Mouse (Mus musculus) midbrain, postnatal 0 days (tissue): ENCODE results near the gene Tmem274. TPM values are rescaled to one million over a fixed set of nuclear protein-coding genes. Genes with fewer than 3 reads are reported as not detected.
A peak's percentile ranks its signal among the peaks of the same experiment; 100 is the strongest.

Experiments used
- ATAC-seq: fragments of 200-750 bp; cut with Nextera tagmentation; 2 replicates; pipeline ENCODE4 v1.8.0; 2017; ENCODE audit warnings: moderate number of reproducible peaks, mild to moderate bottlenecking, moderate TSS enrichment, moderate library complexity; ENCODE audit not compliant: low FRiP score
- DNase-seq: peaks from one replicate; pipeline ENCODE4 v3.0.0-alpha.2; 2015; ENCODE audit warnings: low spot score
- H3K27ac ChIP-seq: fragments of 300-500 bp; sonication (generic); 2 replicates; pipeline ENCODE4 v1.5.1; 2014; ENCODE audit warnings: low read depth, mild to moderate bottlenecking, low read length, mixed read lengths
- H3K27me3 ChIP-seq: fragments of 300-500 bp; sonication (generic); 2 replicates; pipeline ENCODE4 v1.6.1; 2014; ENCODE audit warnings: low read length, control low read depth, mixed read lengths; ENCODE audit not compliant: insufficient read depth
- H3K36me3 ChIP-seq: fragments of 300-500 bp; sonication (generic); 2 replicates; pipeline ENCODE4 v1.6.1; 2014; ENCODE audit warnings: low read length, control low read depth, mixed read lengths; ENCODE audit not compliant: insufficient read depth
- H3K4me1 ChIP-seq: fragments of 300-500 bp; sonication (generic); 2 replicates; pipeline ENCODE4 v1.6.1; 2014; ENCODE audit warnings: mild to moderate bottlenecking, control low read depth, antibody characterized with exemption, low read length, mixed read lengths; ENCODE audit not compliant: insufficient read depth
- H3K4me2 ChIP-seq: fragments of 300-500 bp; sonication (generic); 2 replicates; pipeline ENCODE4 v1.6.1; 2014; ENCODE audit warnings: low read depth, mild to moderate bottlenecking, low read length, mixed read lengths; ENCODE audit not compliant: poor library complexity, severe bottlenecking
- H3K4me3 ChIP-seq: fragments of 300-500 bp; sonication (generic); 2 replicates; pipeline ENCODE4 v1.5.1; 2014; ENCODE audit warnings: low read depth, mild to moderate bottlenecking, low read length, moderate library complexity
- H3K9ac ChIP-seq: fragments of 300-500 bp; sonication (generic); replicated peaks from 2 replicates; pipeline ENCODE4 v1.6.1; 2014; ENCODE audit warnings: mild to moderate bottlenecking, low read length, moderate library complexity, mixed read lengths; ENCODE audit not compliant: poor library complexity, severe bottlenecking
- H3K9me3 ChIP-seq: fragments of 300-500 bp; sonication (generic); 2 replicates; pipeline ENCODE4 v1.6.1; 2016; ENCODE audit warnings: low read length, control low read depth
- CTCF ChIP-seq: IDR thresholded peaks from 2 replicates; pipeline ENCODE4 v1.5.1; 2016; ENCODE audit warnings: antibody characterized with exemption, mild to moderate bottlenecking
- WGBS: fragments of 180-500 bp; shearing (Covaris S2); extraction: QIAGEN DNeasy Blood & Tissue Kit; methylation state at CpG from one replicate; pipeline ENCODE4 v1.1.7; 2014; 5-methylcytosine and 5-hydroxymethylcytosine counted together
- polyA plus RNA-seq: library from polyadenylated mRNA; unstranded; fragments of >200 nt; fragmentation: Nextera tagmentation; extraction: Ambion mirVana; gene quantifications from 2 replicates; pipeline ENCODE4 v1.2.1, GENCODE M21; 2015
- total RNA-seq: library from RNA; depleted of rRNA; stranded (reverse); fragments of >200 nt; gene quantifications from 2 replicates; pipeline ENCODE4 v1.2.3, GENCODE M21; 2014

The Tmem274 gene
- total and polyA plus RNA-seq, 2 experiments from 2014 or later: not detected

GRCm38 (mm10) chr4:149496612-149497011, 19.4 kb downstream of the Tmem274 start:
- Histone ChIP-seq H3K36me3 (peaks cover 42% of the 10 kb centered on the region), H3K4me3 (no peak overlapping the region), H3K4me1 (no peaks in the 10 kb centered on the region), H3K27me3 (no peaks in the 10 kb centered on the region), H3K4me2 (no peak overlapping the region), H3K9me3 (no peaks in the 10 kb centered on the region), H3K27ac (peak overlapping the region; percentile 60; the same call in 1 of the 2 replicates), H3K9ac (no peak overlapping the region)
- DNase-seq (peak; percentile 70), ATAC-seq (peak; percentile 54; the same call in 1 of the 2 replicates)
- WGBS: 12% methylated on average over 2 of the region's 2 CpGs
- no peak for TF ChIP-seq CTCF

DNA sequence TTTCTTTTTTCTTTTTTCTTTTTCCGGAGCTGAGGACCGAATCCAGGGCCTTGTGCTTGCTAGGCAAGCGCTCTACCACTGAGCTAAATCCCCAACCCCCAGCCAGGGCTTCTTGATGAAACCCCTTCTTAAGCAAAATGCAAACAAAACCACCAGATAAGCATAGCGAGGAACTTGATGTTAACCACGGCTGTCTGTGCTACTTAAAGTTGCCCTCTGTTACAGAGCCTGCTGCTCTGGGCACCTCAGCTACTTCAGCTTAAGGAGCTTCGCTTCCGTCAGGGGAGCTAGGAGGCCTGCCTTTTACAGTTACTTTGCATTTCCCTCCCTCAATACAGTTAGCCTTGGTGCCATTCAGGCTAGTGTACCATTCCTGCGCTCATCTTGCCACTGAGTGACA, 21.7 kb downstream of the Tmem274 start:
- no peak overlapping the region for H3K27ac ChIP-seq
- H3K9me3 ChIP-seq: no peaks in the 10 kb centered on the region
- DNase-seq (no peak), ATAC-seq (no peak)
- no peak overlapping the region for H3K9ac ChIP-seq
- no peaks in the 10 kb centered on the region for H3K4me1 ChIP-seq
- no peak overlapping the region for H3K4me3 ChIP-seq
- H3K36me3 ChIP-seq: peaks cover 34% of the 10 kb centered on the region
- H3K27me3 ChIP-seq: no peaks in the 10 kb centered on the region
- no peak for TF ChIP-seq CTCF
- no peak overlapping the region for H3K4me2 ChIP-seq
- WGBS: 76% methylated on average over 8 of the region's 8 CpGs

DNA sequence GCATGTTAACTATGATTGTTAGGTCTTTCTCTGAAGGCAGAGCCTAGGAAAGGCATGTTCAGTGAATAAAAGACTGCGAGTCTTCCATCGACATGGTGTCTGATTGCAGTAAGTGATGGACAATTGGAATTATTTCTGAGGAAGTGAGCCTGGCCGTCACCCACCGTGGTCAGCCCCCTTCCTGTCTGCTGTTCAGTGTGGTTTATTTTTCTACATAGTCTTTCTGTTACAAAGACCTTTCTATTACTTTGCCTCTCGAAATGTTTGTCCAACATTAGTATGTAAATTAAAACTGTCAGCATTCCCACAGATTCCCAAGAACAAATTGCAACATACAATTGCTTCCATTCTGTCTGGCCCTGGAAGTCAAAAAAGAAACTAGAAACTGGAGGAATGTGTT, 22.6 kb downstream of the Tmem274 start:
- Histone ChIP-seq H3K4me3 (no peak overlapping the region), H3K36me3 (peaks cover 25% of the 10 kb centered on the region), H3K4me1 (no peaks in the 10 kb centered on the region), H3K27me3 (no peaks in the 10 kb centered on the region), H3K4me2 (no peak overlapping the region), H3K9ac (no peak overlapping the region), H3K9me3 (no peaks in the 10 kb centered on the region), H3K27ac (no peak overlapping the region)
- ATAC-seq (no peak), DNase-seq (no peak)
- no peak for TF ChIP-seq CTCF
- 70% methylated on average over 5 of the region's 5 CpGs for WGBS

- 0 out of 2 replicates have a peak, but pooled peaks cover 6% of the 10 kb centered on the region for H3K36me3 ChIP-seq
- no peak overlapping the region for H3K27ac ChIP-seq
- no peak for TF ChIP-seq CTCF
- H3K27me3 ChIP-seq: no peaks in the 10 kb centered on the region
- ATAC-seq (no peak), DNase-seq (no peak)
- H3K4me3 ChIP-seq: no peak overlapping the region
- H3K4me2 ChIP-seq: no peak overlapping the region
- no peak overlapping the region for H3K9ac ChIP-seq
- H3K4me1 ChIP-seq: no peaks in the 10 kb centered on the region
- WGBS: 86% methylated on average over 5 of the region's 5 CpGs
- no peaks in the 10 kb centered on the region for H3K9me3 ChIP-seq
Observed at GRCm38 (mm10) chr4:149504363-149504762, 27.2 kb downstream of the Tmem274 start.

- DNase-seq (no peak), ATAC-seq (no peak)
- Histone ChIP-seq H3K4me3 (no peak overlapping the region), H3K4me1 (no peaks in the 10 kb centered on the region), H3K4me2 (no peak overlapping the region), H3K9ac (no peak overlapping the region), H3K27ac (no peak overlapping the region), H3K27me3 (no peaks in the 10 kb centered on the region), H3K36me3 (0 out of 2 replicates have a peak, but pooled peaks cover 6% of the 10 kb centered on the region), H3K9me3 (no peaks in the 10 kb centered on the region)
- WGBS: 19% methylated on average over 3 of the region's 3 CpGs
- TF ChIP-seq CTCF: no peak
Observed at GRCm38 (mm10) chr4:149504858-149505257, 27.7 kb downstream of the Tmem274 start.

GRCm38 (mm10) chr4:149505261-149505967, 28.2 kb downstream of the Tmem274 start:
- H3K4me3 ChIP-seq: no peak overlapping the region
- WGBS: 49% methylated on average over 14 of the region's 15 CpGs
- TF ChIP-seq CTCF: no peak
- ATAC-seq (no peak), DNase-seq (no peak)
- H3K4me2 ChIP-seq: no peak overlapping the region
- no peaks in the 10 kb centered on the region for H3K27me3 ChIP-seq
- H3K9me3 ChIP-seq: no peaks in the 10 kb centered on the region
- H3K36me3 ChIP-seq: 0 out of 2 replicates have a peak, but pooled peaks cover 3% of the 10 kb centered on the region
- no peak overlapping the region for H3K9ac ChIP-seq
- no peaks in the 10 kb centered on the region for H3K4me1 ChIP-seq
- no peak overlapping the region for H3K27ac ChIP-seq
